Comparison of ENCODE assay signal across 19 mouse cellular contexts in the genomic region with DNA sequence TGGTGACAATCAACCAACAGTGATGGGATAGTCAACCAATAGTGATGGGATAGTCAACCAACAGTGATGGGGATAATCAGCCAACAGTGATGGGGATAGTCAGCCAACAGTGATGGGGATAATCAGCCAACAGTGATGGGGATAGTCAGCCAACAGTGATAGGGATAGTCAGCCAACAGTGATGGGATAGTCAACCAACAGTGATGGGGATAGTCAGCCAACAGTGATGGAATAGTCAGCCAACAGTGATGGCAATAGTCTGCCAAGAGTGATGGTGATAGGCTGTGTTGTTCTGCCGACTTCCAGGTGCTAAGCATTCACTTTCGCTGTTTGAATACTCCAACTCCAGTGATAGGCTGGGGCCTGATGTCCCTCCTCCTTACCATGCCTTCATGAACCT.
"Had no signal": no experiment of that assay in that cellular context is flagged by ENCODE, and none has a peak within 500 bp of the region (broad histone marks: within the 10 kb centered on the region; RNA-seq: fewer than 3 reads in every experiment).

No protein-coding gene starts in this region.

- ATAC-seq: midbrain, embryonic 16.5 days had no signal

- H3K36me3 ChIP-seq: midbrain, embryonic 10.5 days; midbrain, embryonic 12.5 days; neural tube, embryonic 13.5 days; neural tube, embryonic 15.5 days had no signal

- DNase-seq: lung, adult 18-20 months; lung, embryonic 14.5 days; lung, postnatal 10 days; lung, postnatal 4 days; midbrain, embryonic 14.5 days; retina, postnatal 1 day; right cerebral cortex, adult 18-20 months; right cerebral cortex, postnatal 25 days; right cerebral cortex, postnatal 4 days; spleen, adult 18-20 months; thymus, adult 18-20 months; thymus, postnatal 14 days; thymus, postnatal 36 days had no signal

- H3K9ac ChIP-seq: lung, embryonic 14.5 days; midbrain, embryonic 12.5 days; neural tube, embryonic 13.5 days; neural tube, embryonic 15.5 days had no signal

- H3K4me1 ChIP-seq: midbrain, embryonic 10.5 days; midbrain, embryonic 12.5 days; neural tube, embryonic 13.5 days; neural tube, embryonic 15.5 days had no signal

- H3K9me3 ChIP-seq: midbrain, embryonic 10.5 days; midbrain, embryonic 12.5 days; neural tube, embryonic 13.5 days; neural tube, embryonic 15.5 days had no signal

- H3K27me3 ChIP-seq: midbrain, embryonic 12.5 days; neural tube, embryonic 13.5 days; neural tube, embryonic 15.5 days had no signal

- H3K4me3 ChIP-seq: midbrain, embryonic 10.5 days; midbrain, embryonic 12.5 days; myocyte; neural tube, embryonic 13.5 days; neural tube, embryonic 15.5 days had no signal

- H3K4me2 ChIP-seq: lung, embryonic 14.5 days; midbrain, embryonic 12.5 days; neural tube, embryonic 13.5 days; neural tube, embryonic 15.5 days had no signal

- H3K27ac ChIP-seq: midbrain, embryonic 10.5 days; midbrain, embryonic 12.5 days; neural tube, embryonic 13.5 days; neural tube, embryonic 15.5 days had no signal
